ENCODE assay signal across 9 mouse cellular contexts in genomic region chr10:70368685-70369084, GRCm38 (mm10).
A peak's percentile ranks its signal among the peaks of the same experiment; 100 is the strongest.
DNase-seq lines count a peak whose midpoint lies in the region; TF ChIP-seq lines count a peak whose summit lies in the region.
"Had no signal": no experiment of that assay in that cellular context is flagged by ENCODE, and none has a peak within 500 bp of the region (broad histone marks: within the 10 kb centered on the region; RNA-seq: fewer than 3 reads in every experiment).

No protein-coding gene starts in this region.

- peak; percentile 45 for DNase-seq in urinary bladder, postnatal 14 days (ENCODE audit: low spot score)
- no peak for DNase-seq in urinary bladder, postnatal 10 days (ENCODE audit: low spot score)
- peak; percentile 60 for DNase-seq in gastrocnemius, postnatal 10 days
- DNase-seq in kidney, postnatal 36 days, result peak; percentile 48 to 84
- DNase-seq in lung, postnatal 10 days, result peak; percentile 76
- DNase-seq in right cerebral cortex, postnatal 25 days, result peak; percentile 52
- no peak for DNase-seq in thymus, postnatal 10 days (ENCODE audit: low spot score in 2 of 2)

- TF ChIP-seq POLR2A in cortical plate, adult 2 months (IDR thresholded peaks at IDR 0.05; ENCODE audit: extremely low read depth, insufficient read depth, low read length), result no peak

- TF ChIP-seq CTCF in cortical plate, adult 2 months (IDR thresholded peaks at IDR 0.05; ENCODE audit: extremely low read depth, insufficient read depth, low read length), result peak; percentile 91

- H3K4me1 ChIP-seq in cortical plate, adult 2 months (ENCODE audit: control insufficient read depth, insufficient read depth, low read length), result peaks cover 6% of the 10 kb centered on the region; the same call in 1 of the 2 replicates

- no peak overlapping the region for H3K4me3 ChIP-seq in cortical plate, adult 2 months (ENCODE audit: insufficient read depth, low read length)
- H3K4me3 ChIP-seq: lung, embryonic 15.5 days had no signal

- no peak overlapping the region for H3K27ac ChIP-seq in cortical plate, adult 2 months (ENCODE audit: insufficient read depth, low read length)
- H3K27ac ChIP-seq: lung, embryonic 15.5 days had no signal

Comparison
In these comparisons a context has a peak if more than half of its experiments do, and no peak if none do; other contexts are left out.
1. DNase-seq: peak in urinary bladder, postnatal 14 days (single experiment), gastrocnemius, postnatal 10 days (single experiment), kidney, postnatal 36 days (2 of 2), lung, postnatal 10 days (single experiment) and right cerebral cortex, postnatal 25 days (single experiment); none in urinary bladder, postnatal 10 days (single experiment) and thymus, postnatal 10 days (0 of 2).